Mouse (Mus musculus): ENCODE measurements around the gene Cdadc1.

GRCm38 (mm10) chr14:59540761-59541160 is 57.0 kb downstream of the Cdadc1 start:
- TF ChIP-seq POLR2A (IDR thresholded peaks at IDR 0.05; ENCODE audit: insufficient read depth, low read length) = no peak
- no peak for TF ChIP-seq CTCF (IDR thresholded peaks at IDR 0.05; ENCODE audit: low read depth, low read length)
- no peak for TF ChIP-seq EP300 (IDR thresholded peaks at IDR 0.05; ENCODE audit: insufficient read depth, low read depth, low read length)

All from ES-Bruce4 (cell line).